Mouse (Mus musculus) hindbrain, embryonic 10.5 days (tissue): ENCODE data around the gene Vmn1r206. TPM values are rescaled to one million over a fixed set of nuclear protein-coding genes. Genes with fewer than 3 reads are reported as not detected.
"Not testable (repeated sequence)": the region's sequence is repeated elsewhere in the genome, so short reads cannot be mapped to it uniquely, and the experiment has no call there.

Source experiments
- DNase-seq: peaks from one replicate; pipeline ENCODE4 v3.0.0-alpha.2; 2017; ENCODE audit warnings: low spot score
- H3K27ac ChIP-seq: fragments of 300-500 bp; sonication (generic); 2 replicates; pipeline ENCODE4 v1.5.1; 2016; ENCODE audit warnings: mild to moderate bottlenecking, moderate library complexity
- H3K27me3 ChIP-seq: fragments of 300-500 bp; sonication (generic); 2 replicates; pipeline ENCODE4 v1.6.1; 2016; ENCODE audit warnings: mild to moderate bottlenecking; ENCODE audit not compliant: poor library complexity, insufficient read depth, severe bottlenecking
- H3K36me3 ChIP-seq: fragments of 300-500 bp; sonication (generic); 2 replicates; pipeline ENCODE4 v1.6.1; 2016; ENCODE audit warnings: mild to moderate bottlenecking, moderate library complexity
- H3K4me1 ChIP-seq: fragments of 300-500 bp; sonication (generic); replicated peaks from 2 replicates; pipeline ENCODE4 v1.6.1; 2016; ENCODE audit warnings: mild to moderate bottlenecking
- H3K4me3 ChIP-seq: fragments of 300-500 bp; sonication (generic); 2 replicates; pipeline ENCODE4 v1.5.1; 2016; ENCODE audit warnings: mild to moderate bottlenecking, moderate library complexity
- H3K9me3 ChIP-seq: fragments of 300-500 bp; sonication (generic); 2 replicates; pipeline ENCODE4 v1.6.1; 2016; ENCODE audit warnings: mild to moderate bottlenecking, moderate library complexity
- WGBS: fragments of 180-500 bp; shearing (Covaris S2); methylation state at CpG from one replicate; pipeline ENCODE4 v1.1.7; 2016; 5-methylcytosine and 5-hydroxymethylcytosine counted together
- polyA plus RNA-seq: library from polyadenylated mRNA; unstranded; fragments of >200 nt; fragmentation: Nextera tagmentation; extraction: Ambion mirVana; gene quantifications from 2 replicates; pipeline ENCODE4 v1.2.1, GENCODE M21; 2016

Gene Vmn1r206
- polyA plus RNA-seq, result not detected in 2 replicates

DNA sequence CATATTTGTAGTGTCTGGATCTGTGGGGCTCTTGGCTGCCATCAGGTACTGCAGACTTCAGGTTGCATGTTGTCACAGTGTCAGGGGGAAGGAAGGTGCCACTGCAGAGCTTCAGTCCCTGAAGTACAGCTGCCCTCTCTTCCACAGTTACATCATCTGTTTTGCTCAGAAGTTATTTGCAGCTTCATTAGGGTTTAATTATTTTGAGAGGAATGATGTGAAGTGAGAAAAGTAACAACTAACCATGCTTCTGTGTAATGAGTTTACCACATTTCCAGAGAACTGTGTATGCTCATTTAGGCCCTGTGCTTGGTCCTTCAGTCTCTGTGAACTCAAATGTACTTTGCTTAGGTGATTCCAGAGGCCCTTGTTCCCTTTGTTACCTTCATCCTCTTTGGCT, at the start of gene Vmn1r206:
Vmn1r206 (minus strand) TSS at position 101 of the 400 bp plus-strand sequence.
- not testable (repeated sequence) for H3K36me3 ChIP-seq, H3K9me3 ChIP-seq, H3K4me3 ChIP-seq, H3K27ac ChIP-seq, H3K27me3 ChIP-seq, DNase-seq, H3K4me1 ChIP-seq

DNA sequence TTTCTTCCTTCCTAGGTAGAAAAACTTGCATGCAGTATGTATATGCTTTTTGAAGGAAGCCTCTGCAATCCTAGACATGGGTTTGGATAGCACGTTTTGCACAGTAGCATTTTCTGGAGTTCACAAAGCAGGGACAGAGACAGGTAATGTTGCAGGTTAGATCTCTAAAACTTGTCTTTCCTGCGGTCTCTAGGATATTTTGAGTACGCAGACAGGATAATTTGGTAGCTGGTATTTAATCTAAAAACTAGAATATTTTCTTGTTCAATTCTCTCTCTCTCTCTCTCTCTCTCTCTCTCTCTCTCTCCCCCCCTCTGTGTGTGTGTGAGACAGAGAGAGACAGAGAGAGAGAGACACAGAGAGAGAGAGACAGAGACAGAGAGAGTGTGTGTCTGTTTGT, 31.2 kb downstream of the Vmn1r206 start, which contains the start of gene Vmn1r205:
Vmn1r205 (minus strand) TSS at position 101 of the 400 bp plus-strand sequence.
- Histone ChIP-seq H3K9me3 (no peaks in the 10 kb centered on the region), H3K4me1 (no peaks in the 10 kb centered on the region), H3K36me3 (no peaks in the 10 kb centered on the region), H3K4me3 (no peak within 1 kb of the TSS), H3K27me3 (no peaks in the 10 kb centered on the region), H3K27ac (no peak within 1 kb of the TSS)
- DNase-seq, result no peak
- WGBS, result 81% methylated on average over 3 of the region's 3 CpGs

DNA sequence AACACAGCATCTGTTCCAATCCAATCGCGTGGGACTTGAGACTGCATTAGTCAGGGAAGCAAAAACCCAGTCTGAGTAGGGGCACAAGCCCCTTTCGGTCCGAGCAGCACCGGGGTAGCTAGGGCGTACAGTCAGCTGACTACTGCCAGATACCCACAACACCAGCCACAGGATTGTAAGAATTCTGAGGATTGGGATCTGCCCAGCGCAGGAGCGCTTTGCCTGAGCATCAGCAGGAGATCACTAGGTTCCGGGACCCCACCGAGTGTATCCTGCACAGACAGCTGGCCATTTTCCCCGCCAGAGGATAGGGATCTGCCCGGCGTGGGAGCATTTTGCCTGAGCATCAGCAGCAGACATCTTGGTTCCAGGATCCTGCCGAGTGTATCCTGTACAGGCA, 40.7 kb downstream of the Vmn1r206 start:
- WGBS, result 77% methylated on average over 14 of the region's 14 CpGs
- not testable (repeated sequence) for H3K36me3 ChIP-seq, H3K9me3 ChIP-seq, H3K27me3 ChIP-seq, DNase-seq, H3K4me3 ChIP-seq, H3K27ac ChIP-seq, H3K4me1 ChIP-seq

DNA sequence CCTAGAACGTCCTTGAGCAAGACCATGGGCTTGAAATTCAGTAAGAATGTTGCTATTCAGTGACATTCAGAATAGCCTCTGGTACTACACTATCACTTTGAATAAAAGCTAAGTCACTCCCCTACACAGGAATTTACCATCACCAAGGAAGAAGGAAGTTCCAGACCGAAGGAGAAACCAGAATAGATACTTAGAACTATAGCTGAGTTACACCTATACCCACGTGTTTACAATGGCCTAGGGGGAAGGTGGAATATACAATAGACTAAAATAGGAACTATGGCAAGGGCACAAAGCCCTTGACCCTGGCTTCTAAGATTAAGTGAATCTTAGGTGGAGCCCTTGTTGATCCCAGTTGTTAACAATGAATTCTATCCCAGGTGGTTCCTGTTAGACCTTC, 49.1 kb downstream of the Vmn1r206 start:
- H3K4me1 ChIP-seq, DNase-seq, H3K4me3 ChIP-seq, H3K9me3 ChIP-seq, H3K27ac ChIP-seq, H3K36me3 ChIP-seq, H3K27me3 ChIP-seq: not testable (repeated sequence)
- WGBS, result 83% methylated on average over 3 of the region's 3 CpGs

Other genes starting within 250 kb of the Vmn1r206 start
- gene Vmn1r199, start 244.4 kb downstream of the Vmn1r206 start, polyA plus RNA-seq, result not detected in 2 replicates
- not detected in 2 replicates for gene Vmn1r200, start 233.9 kb downstream of the Vmn1r206 start, polyA plus RNA-seq
- gene Vmn1r201, start 152.3 kb downstream of the Vmn1r206 start, polyA plus RNA-seq, result not detected in 2 replicates
- gene Vmn1r202, start 118.9 kb downstream of the Vmn1r206 start, polyA plus RNA-seq, result 0.02 TPM in 1 of 2 replicates, not detected in the other
- gene Vmn1r203, start 106.1 kb downstream of the Vmn1r206 start, polyA plus RNA-seq, result not detected in 2 replicates
- not detected in 2 replicates for gene Vmn1r204, start 71.1 kb downstream of the Vmn1r206 start, polyA plus RNA-seq
- not detected in 2 replicates for gene Vmn1r205, start 31.3 kb downstream of the Vmn1r206 start, polyA plus RNA-seq
- gene Vmn1r207-ps, start 105.4 kb upstream of the Vmn1r206 start, polyA plus RNA-seq, result not detected in 2 replicates
- not detected in 2 replicates for gene Vmn1r208, start 153.1 kb upstream of the Vmn1r206 start, polyA plus RNA-seq
- gene Vmn1r209, start 185.4 kb upstream of the Vmn1r206 start, polyA plus RNA-seq, result not detected in 2 replicates
- gene Vmn1r210, start 207.1 kb upstream of the Vmn1r206 start, polyA plus RNA-seq, result not detected in 2 replicates
- gene Vmn1r211, start 233.3 kb upstream of the Vmn1r206 start, polyA plus RNA-seq, result not detected in 2 replicates